ENCODE assay signal across 9 mouse cellular contexts in genomic region chr11:114446075-114446616, GRCm38 (mm10).
DNase-seq lines count a peak whose midpoint lies in the region; ATAC-seq and TF ChIP-seq lines count a peak whose summit lies in the region.
"Had no signal": no experiment of that assay in that cellular context is flagged by ENCODE, and none has a peak within 500 bp of the region (broad histone marks: within the 10 kb centered on the region; RNA-seq: fewer than 3 reads in every experiment).

No protein-coding gene starts in this region.

- no peak for TF ChIP-seq CTCF in gastrocnemius, adult 2 months (IDR thresholded peaks at IDR 0.05)
- no peak for TF ChIP-seq CTCF in bone marrow, adult 2 months (IDR thresholded peaks at IDR 0.05; ENCODE audit: control insufficient read depth, insufficient read depth, low read length)

- H3K27me3 ChIP-seq in hindbrain, embryonic 10.5 days (ENCODE audit: insufficient read depth, poor library complexity, severe bottlenecking): peaks cover 29% of the 10 kb centered on the region
- no peaks in the 10 kb centered on the region for H3K27me3 ChIP-seq in liver, embryonic 16.5 days (ENCODE audit: control insufficient read depth, insufficient read depth, low read depth, low read length)

- H3K27ac ChIP-seq in gastrocnemius, adult 2 months: peak overlapping the region; percentile 77; the same call in 1 of the 2 replicates
- no peak overlapping the region for H3K27ac ChIP-seq in bone marrow, adult 2 months (ENCODE audit: control insufficient read depth, insufficient read depth, low read depth, low read length, poor library complexity)
- peak overlapping the region; percentile 78; the same call in 1 of the 2 replicates for H3K27ac ChIP-seq in hindbrain, embryonic 10.5 days
- H3K27ac ChIP-seq in liver, embryonic 16.5 days (ENCODE audit: low read length): 0 out of 2 replicates have a peak overlapping the region, but pooled peaks have one; percentile 43

- TF ChIP-seq POLR2A in bone marrow, adult 2 months (IDR thresholded peaks at IDR 0.05; ENCODE audit: borderline replicate concordance, control insufficient read depth, low read depth, low read length): no peak

- H3K9ac ChIP-seq in liver, embryonic 16.5 days (ENCODE audit: low read depth, low read length): peak overlapping the region; percentile 14; the same call in 1 of the 2 replicates

- H3K9me3 ChIP-seq in hindbrain, embryonic 10.5 days: no peaks in the 10 kb centered on the region
- no peaks in the 10 kb centered on the region for H3K9me3 ChIP-seq in liver, embryonic 16.5 days (replicated peaks; ENCODE audit: control insufficient read depth, low read length)

- peak overlapping the region; percentile 64 for H3K4me3 ChIP-seq in gastrocnemius, adult 2 months
- H3K4me3 ChIP-seq in bone marrow, adult 2 months (replicated peaks; ENCODE audit: control insufficient read depth, low read depth, low read length): peak overlapping the region; percentile 30
- H3K4me3 ChIP-seq in hindbrain, embryonic 10.5 days: peak overlapping the region; percentile 47
- H3K4me3 ChIP-seq in liver, embryonic 16.5 days (ENCODE audit: low read depth, low read length): peak overlapping the region; percentile 55

- no peak for DNase-seq in gastrocnemius, adult 2 months
- DNase-seq in gastrocnemius, postnatal 14 days: no peak
- DNase-seq in hindbrain, embryonic 10.5 days (ENCODE audit: low spot score): peak; percentile 10
- DNase-seq in left cerebral cortex, adult 18-20 months (ENCODE audit: low spot score in 2 of 2): no peak
- DNase-seq in layer of hippocampus, adult 11-12 months (ENCODE audit: low spot score): no peak

- WGBS in bone marrow, adult 2 months: 46% methylated on average over 8 of the region's 8 CpGs
- WGBS in hindbrain, embryonic 10.5 days: 7% methylated on average over 8 of the region's 8 CpGs
- 13% methylated on average over 8 of the region's 8 CpGs for WGBS in liver, embryonic 16.5 days (ENCODE audit: insufficient replicate concordance)

- no peak for ATAC-seq in liver, embryonic 16.5 days (ENCODE audit: low read depth)
- ATAC-seq in activated CD4-positive, CD25-positive, alpha-beta regulatory T cell, adult 4 months: no peak
- ATAC-seq: CD4-positive, CD25-positive, alpha-beta regulatory T cell, adult 4 months had no signal

- H3K4me1 ChIP-seq in bone marrow, adult 2 months (ENCODE audit: control insufficient read depth, insufficient read depth, low read length): peaks cover 3% of the 10 kb centered on the region; the same call in 1 of the 2 replicates
- peaks cover 44% of the 10 kb centered on the region for H3K4me1 ChIP-seq in hindbrain, embryonic 10.5 days (replicated peaks)
- H3K4me1 ChIP-seq in liver, embryonic 16.5 days (ENCODE audit: control insufficient read depth, low read depth, low read length): peaks cover 7% of the 10 kb centered on the region

- H3K4me2 ChIP-seq in liver, embryonic 16.5 days (ENCODE audit: low read depth, low read length): peak overlapping the region; percentile 72

- H3K36me3 ChIP-seq in hindbrain, embryonic 10.5 days: no peaks in the 10 kb centered on the region
- H3K36me3 ChIP-seq in liver, embryonic 16.5 days (ENCODE audit: control insufficient read depth, insufficient read depth): no peaks in the 10 kb centered on the region

- intact Hi-C loops in gastrocnemius, adult 2 months (cut with DNase I): loop anchor here (5.0 kb wide), 1 partner anchor 249 kb away; no protein-coding TSS in a partner anchor
- intact Hi-C loops in gastrocnemius, postnatal 14 days (cut with DNase I; ENCODE audit: low total_unique reads): no loop called here
